Mouse (Mus musculus) heart, adult 2 months (tissue): ENCODE results near the gene Gm17482. TPM values are rescaled to one million over a fixed set of nuclear protein-coding genes. Genes with fewer than 3 reads are reported as not detected.

ENCODE experiments used
- DNase-seq, 2 experiments: peaks; one replicate each; pipeline ENCODE4 v3.0.0; 2021
- H3K27ac ChIP-seq: fragments of 200-600 bp; 2 replicates; pipeline ENCODE4 v1.8.1; 2022
- H3K27me3 ChIP-seq: fragments of 200-500 bp; 2 replicates; pipeline ENCODE4 v1.6.1; 2012; ENCODE audit warnings: mild to moderate bottlenecking, low read length, inconsistent platforms, mixed read lengths; ENCODE audit not compliant: control insufficient read depth, insufficient read depth
- H3K36me3 ChIP-seq: fragments of 200-500 bp; 2 replicates; pipeline ENCODE4 v1.6.1; 2012; ENCODE audit warnings: low read length, inconsistent platforms; ENCODE audit not compliant: control insufficient read depth, insufficient read depth
- H3K4me1 ChIP-seq: fragments of 200-500 bp; 2 replicates; pipeline ENCODE4 v1.6.1; 2011; ENCODE audit warnings: low read length; ENCODE audit not compliant: control insufficient read depth, insufficient read depth
- H3K4me3 ChIP-seq: fragments of 200-600 bp; 2 replicates; pipeline ENCODE4 v1.8.1; 2022
- H3K79me2 ChIP-seq: fragments of 200-500 bp; replicated peaks from 2 replicates; pipeline ENCODE4 v1.6.1; 2012; ENCODE audit warnings: mild to moderate bottlenecking, inconsistent platforms, low read length, moderate library complexity, mixed read lengths; ENCODE audit not compliant: control insufficient read depth, insufficient read depth
- H3K9ac ChIP-seq: fragments of 200-500 bp; 2 replicates; pipeline ENCODE4 v1.6.1; 2012; ENCODE audit warnings: low read depth, mild to moderate bottlenecking, control low read depth, inconsistent platforms, low read length, mixed read lengths
- CTCF ChIP-seq: fragments of 200-600 bp; IDR thresholded peaks from 2 replicates; pipeline ENCODE4 v1.8.1; 2022; ENCODE audit warnings: antibody characterized with exemption, mild to moderate bottlenecking, moderate library complexity
- EP300 ChIP-seq: fragments of 200-500 bp; IDR thresholded peaks from 2 replicates; pipeline ENCODE4 v1.6.1; 2011; ENCODE audit warnings: low read depth, low read length, control low read depth; ENCODE audit not compliant: insufficient read depth
- POLR2A ChIP-seq: fragments of 200-500 bp; IDR thresholded peaks from 2 replicates; pipeline ENCODE4 v1.6.1; 2011; ENCODE audit warnings: mild to moderate bottlenecking, low read depth, low read length, control low read depth; ENCODE audit not compliant: insufficient read depth
- WGBS: fragments of 180-500 bp; shearing (Covaris S2); methylation state at CpG from one replicate; pipeline ENCODE4 v1.1.7; 2018; 5-methylcytosine and 5-hydroxymethylcytosine counted together
- intact Hi-C: fragments of 180-260 bp; cut with DNase I; formaldehyde crosslinking; loops from one replicate; pipeline ENCODE4 v1.15.1; 2025
- polyA plus RNA-seq: library from polyadenylated mRNA; depleted of rRNA; stranded (reverse); fragments of >200 nt; gene quantifications from 2 replicates; pipeline ENCODE4 v1.2.3, GENCODE M21; 2012
- total RNA-seq, 2 experiments: library from RNA; stranded (reverse); gene quantifications; 2 replicates each; pipeline ENCODE4 v1.2.3; 2021

Gm17482 gene
- total and polyA plus RNA-seq, 3 experiments, result not detected

GRCm38 (mm10) chr6:115268551-115269385 is 41.6 kb downstream of the Gm17482 start:
- no peaks in the 10 kb centered on the region for H3K27me3 ChIP-seq
- no peak overlapping the region for H3K9ac ChIP-seq
- TF ChIP-seq EP300 (no peak), POLR2A (0 out of 2 replicates have a peak, but pooled peaks have one; percentile 40)
- intact Hi-C loops, result loop anchor here (1.0 to 5.0 kb wide), 6 partner anchors 41 to 271 kb away; partner anchors contain the start of genes Gm17482 and Pparg
- H3K4me3 ChIP-seq, result no peak overlapping the region
- H3K79me2 ChIP-seq, result no peaks in the 10 kb centered on the region
- 56% methylated on average over 10 of the region's 10 CpGs for WGBS
- H3K4me1 ChIP-seq, result peaks cover 31% of the 10 kb centered on the region
- peak; percentile 25 to 45 for DNase-seq
- H3K36me3 ChIP-seq, result no peaks in the 10 kb centered on the region; the same call in 1 of the 2 replicates
- H3K27ac ChIP-seq, result peak overlapping the region; percentile 85

DNA sequence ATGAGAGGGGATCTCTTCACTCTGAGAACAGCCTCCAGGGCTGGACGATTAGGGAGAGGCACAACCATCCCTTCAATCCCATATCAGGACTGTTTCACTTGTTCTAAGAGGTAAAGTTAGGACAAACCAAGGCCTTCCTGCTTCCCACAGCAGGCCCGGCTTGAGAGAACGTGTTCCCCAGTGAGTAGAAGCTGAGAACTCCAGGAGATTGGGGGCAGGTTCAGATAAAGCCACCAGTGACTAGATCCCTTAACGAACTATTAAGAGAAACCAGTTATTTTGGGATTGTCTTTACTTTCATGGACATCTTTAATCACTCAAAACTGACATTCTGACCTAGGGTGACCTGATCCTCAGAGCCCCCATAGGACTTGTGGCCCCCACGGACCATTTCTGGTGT is 42.4 kb downstream of the Gm17482 start:
- 38% methylated on average over 5 of the region's 5 CpGs for WGBS
- Histone ChIP-seq H3K27me3 (no peaks in the 10 kb centered on the region), H3K9ac (no peak overlapping the region), H3K36me3 (no peaks in the 10 kb centered on the region; the same call in 1 of the 2 replicates), H3K4me1 (peaks cover 31% of the 10 kb centered on the region), H3K4me3 (no peak overlapping the region), H3K79me2 (no peaks in the 10 kb centered on the region), H3K27ac (peak overlapping the region; percentile 85)
- TF ChIP-seq CTCF, result no peak
- no peak for TF ChIP-seq POLR2A
- no peak for TF ChIP-seq EP300
- DNase-seq, result peak in 1 of 2 experiments; percentile 31
- intact Hi-C loops, result loop anchor here (2.0 to 5.0 kb wide), 4 partner anchors 91 to 253 kb away; partner anchors contain the start of gene Pparg

GRCm38 (mm10) chr6:115270085-115270484 is 42.9 kb downstream of the Gm17482 start:
- Histone ChIP-seq H3K27me3 (no peaks in the 10 kb centered on the region), H3K4me3 (no peak overlapping the region), H3K27ac (peak overlapping the region; percentile 85), H3K4me1 (peaks cover 31% of the 10 kb centered on the region), H3K9ac (no peak overlapping the region; the same call in 1 of the 2 replicates), H3K79me2 (no peaks in the 10 kb centered on the region), H3K36me3 (no peaks in the 10 kb centered on the region; the same call in 1 of the 2 replicates)
- DNase-seq, result peak; percentile 34 to 40
- TF ChIP-seq CTCF (no peak), EP300 (0 out of 2 replicates have a peak, but pooled peaks have one; percentile 13)
- intact Hi-C loops, result loop anchor here (5.0 kb wide), 1 partner anchor 157 kb away; no protein-coding TSS in a partner anchor
- 44% methylated on average over 2 of the region's 2 CpGs for WGBS

- WGBS, result 63% methylated on average over 3 of the region's 3 CpGs
- Histone ChIP-seq H3K79me2 (no peaks in the 10 kb centered on the region), H3K4me3 (no peak overlapping the region), H3K27ac (peak overlapping the region; percentile 85), H3K36me3 (no peaks in the 10 kb centered on the region; the same call in 1 of the 2 replicates), H3K4me1 (peaks cover 29% of the 10 kb centered on the region), H3K9ac (no peak overlapping the region; the same call in 1 of the 2 replicates), H3K27me3 (no peaks in the 10 kb centered on the region)
- TF ChIP-seq CTCF (no peak), EP300 (no peak), POLR2A (no peak)
- no peak for DNase-seq
- intact Hi-C loops, result loop anchor here (5.0 kb wide), 1 partner anchor 156 kb away; no protein-coding TSS in a partner anchor
These were observed 44.2 kb downstream of the Gm17482 start for GRCm38 (mm10) chr6:115271326-115271725.

GRCm38 (mm10) chr6:115271866-115272271 is 44.7 kb downstream of the Gm17482 start:
- H3K27me3 ChIP-seq, result no peaks in the 10 kb centered on the region
- no peak; the same call in 1 of the 2 replicates for TF ChIP-seq POLR2A
- no peak for TF ChIP-seq EP300
- no peak for TF ChIP-seq CTCF

More at GRCm38 (mm10) chr6:115271866-115272271, 44.7 kb downstream of the Gm17482 start:
- Histone ChIP-seq H3K9ac (no peak overlapping the region), H3K4me1 (peaks cover 26% of the 10 kb centered on the region), H3K27ac (peak overlapping the region; percentile 85), H3K4me3 (no peak overlapping the region), H3K79me2 (no peaks in the 10 kb centered on the region), H3K36me3 (no peaks in the 10 kb centered on the region; the same call in 1 of the 2 replicates)
- intact Hi-C loops, result loop anchor here (2.0 to 5.0 kb wide), 2 partner anchors 73 to 155 kb away; no protein-coding TSS in a partner anchor
- WGBS, result 1% methylated on average over 4 of the region's 4 CpGs
- peak; percentile 70 to 76 for DNase-seq
